Mouse (Mus musculus) Patski (cell line): ENCODE results near the gene Gm17545. TPM values are rescaled to one million over a fixed set of nuclear protein-coding genes. Genes with fewer than 3 reads are reported as not detected.

ENCODE experiments used
- ATAC-seq: fragments of 100-300 bp; one replicate; pipeline ENCODE4 v1.8.0; 2021
- CTCF ChIA-PET: fragments of 350-600 bp; sonication (Branson Sonifier 250); formaldehyde crosslinking; loops from one replicate; lab custom pipeline; 2022; ENCODE audit warnings: inconsistent platforms; lab: Charles Lee
- POLR2A ChIA-PET: fragments of 350-600 bp; sonication (Branson Sonifier 250); formaldehyde crosslinking; loops from one replicate; lab custom pipeline; 2022; ENCODE audit warnings: antibody characterized with exemption, inconsistent platforms; lab: Charles Lee
- DNase-seq: peaks from one replicate; pipeline ENCODE4 v3.0.0-alpha.2; 2011; ENCODE audit warnings: low read depth, low spot score
- H3K27me3 ChIP-seq: fragments of 371-371 bp; one replicate; pipeline ENCODE4 v1.5.1; 2021
- CTCF ChIP-seq: fragments of 100-300 bp; IDR thresholded peaks from one replicate; pipeline ENCODE4 v1.5.1; 2021
- in situ Hi-C: fragments of 300-500 bp; cut with MboI; formaldehyde crosslinking; loops from 3 replicates; pipeline ENCODE4 v1.11.1; 2018; ENCODE audit warnings: low pct_unique_long_range_greater_than_20kb, mixed read lengths
- polyA plus RNA-seq: library from polyadenylated mRNA; unstranded; gene quantifications from one replicate; pipeline ENCODE4 v1.2.3, GENCODE M21; 2021

Gm17545 gene
- polyA plus RNA-seq, 1 experiment from 2014 or later = not detected

DNA sequence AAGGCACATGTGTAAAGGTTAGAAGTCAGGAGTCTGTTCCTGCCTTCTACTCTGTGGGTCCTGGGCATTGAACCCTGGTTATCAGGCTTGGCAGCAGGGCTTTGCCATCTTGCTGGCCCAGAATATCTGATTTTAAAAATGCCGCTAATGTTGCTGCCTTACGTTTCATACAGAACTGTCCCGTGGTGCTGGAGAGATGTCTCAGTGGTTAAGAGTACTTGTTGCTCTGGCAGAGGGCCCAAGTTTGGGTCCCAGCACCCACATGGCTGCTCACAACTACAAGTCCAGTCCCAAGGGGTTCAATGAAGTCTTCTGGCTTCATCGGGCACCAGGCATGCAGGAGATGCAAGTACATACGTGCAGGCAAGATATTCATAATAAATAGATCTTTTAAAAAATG lies 12.1 kb downstream of the Gm17545 start:
- ChIA-PET CTCF (no interaction called here), POLR2A (no interaction called here)
- in situ Hi-C loops = no loop called here
- H3K27me3 ChIP-seq = no peaks in the 10 kb centered on the region
- DNase-seq (no peak), ATAC-seq (no peak)
- no peak for TF ChIP-seq CTCF

DNA sequence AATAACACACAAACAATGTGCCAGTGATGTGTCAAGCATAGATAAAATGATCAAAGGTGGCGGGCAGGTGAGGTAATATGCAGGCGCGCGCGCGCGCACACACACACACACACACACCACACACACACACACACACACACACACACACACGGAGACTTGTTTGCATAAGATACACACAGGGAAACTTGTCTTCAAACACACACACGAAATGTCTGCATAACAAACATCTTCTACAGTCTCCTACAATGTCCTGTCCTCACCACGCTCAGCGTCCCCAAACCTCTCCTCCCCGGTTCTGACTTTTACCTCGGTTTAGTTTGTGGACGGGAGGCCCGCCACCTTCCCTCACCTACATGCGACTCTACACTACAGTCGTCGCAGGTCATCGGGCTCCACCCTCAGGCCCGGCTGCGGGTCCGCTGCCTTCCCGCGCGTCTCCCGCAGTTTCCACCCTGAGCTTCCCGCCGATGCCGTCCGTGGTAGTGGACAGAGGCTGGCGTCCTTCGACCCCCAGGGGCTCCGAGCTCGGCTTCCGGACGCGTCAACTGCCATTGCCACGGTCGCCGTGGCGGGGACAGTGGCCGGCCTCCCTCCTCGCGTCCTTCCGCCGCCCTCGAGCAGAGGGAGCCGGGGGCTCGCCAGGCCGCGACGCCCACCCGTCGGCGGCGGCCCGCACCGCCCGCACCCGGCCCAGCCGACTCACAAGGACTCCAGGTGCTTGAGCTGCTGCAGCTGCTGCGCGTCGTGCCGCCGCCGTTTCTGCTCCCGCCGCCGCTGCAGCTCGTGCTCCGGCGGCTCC lies 13.5 kb downstream of the Gm17545 start:
- ATAC-seq (peak; percentile 53), DNase-seq (no peak)
- ChIA-PET CTCF (no interaction called here), POLR2A (interaction anchor here (1.2 kb wide), 1 partner anchor 9 kb away, joined by 5 read pairs; no protein-coding TSS in a partner anchor)
- in situ Hi-C loops = no loop called here
- no peaks in the 10 kb centered on the region for H3K27me3 ChIP-seq
- no peak for TF ChIP-seq CTCF

DNA sequence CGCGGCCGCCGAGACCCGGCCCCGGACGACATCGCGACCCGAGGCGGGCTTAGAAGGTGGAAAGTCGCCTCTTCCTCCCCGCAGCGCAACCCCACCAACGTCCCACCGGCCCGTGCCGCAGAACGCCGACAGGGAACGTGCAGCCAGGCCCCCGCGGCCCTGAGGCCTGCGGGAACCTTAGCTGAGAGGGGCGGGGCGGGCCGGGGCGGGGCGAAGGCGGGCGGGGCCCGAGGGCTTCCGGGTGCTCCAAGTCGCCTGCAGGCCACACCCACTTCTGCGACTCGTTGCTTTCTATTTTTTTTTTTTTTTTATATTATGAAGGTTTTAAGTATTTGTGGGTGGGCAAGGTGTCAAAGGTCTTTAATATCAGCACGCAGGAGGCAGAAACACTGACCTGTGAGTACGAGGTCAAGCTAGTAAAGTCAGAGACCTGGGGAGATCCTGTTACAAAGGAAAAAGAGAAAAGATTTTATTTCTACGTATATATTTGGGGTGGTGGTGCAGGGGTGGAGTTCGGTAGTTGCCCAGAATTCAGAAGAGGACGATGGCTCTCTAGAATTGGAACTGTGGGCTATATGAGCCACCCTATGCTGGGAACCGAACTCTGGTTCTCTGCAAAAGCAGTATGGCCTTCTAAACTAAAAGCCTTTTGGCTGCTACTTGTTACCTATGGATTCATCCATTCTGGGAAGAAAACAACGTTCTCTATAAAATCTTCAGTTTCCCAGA lies 14.2 kb downstream of the Gm17545 start:
- ChIA-PET CTCF (no interaction called here), POLR2A (interaction anchor here (0.5 to 1.2 kb wide), 2 partner anchors 9 to 50 kb away, joined by 3 to 5 read pairs; no protein-coding TSS in a partner anchor)
- H3K27me3 ChIP-seq = no peaks in the 10 kb centered on the region
- ATAC-seq (peak; percentile 83), DNase-seq (peak; percentile 9)
- no peak for TF ChIP-seq CTCF
- in situ Hi-C loops = no loop called here

DNA sequence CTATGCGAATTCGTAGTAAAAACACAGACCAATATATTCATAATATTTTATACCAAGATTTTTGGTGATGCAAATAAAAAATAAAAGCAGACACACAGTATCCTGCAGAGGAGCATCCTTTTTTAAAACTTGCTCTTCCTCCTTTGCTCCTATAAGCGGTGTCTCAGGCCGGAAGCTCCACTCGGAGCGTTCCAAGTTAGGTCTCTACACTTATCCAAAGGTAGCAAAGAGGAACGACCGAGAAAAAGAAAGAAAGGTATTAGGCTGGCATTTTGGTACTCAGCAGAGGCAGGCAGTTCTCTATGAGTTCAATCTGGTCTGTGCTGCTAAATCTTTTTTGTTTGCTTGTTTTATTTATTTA lies 14.8 kb downstream of the Gm17545 start:
- DNase-seq = no peak
- H3K27me3 ChIP-seq = no peaks in the 10 kb centered on the region
- POLR2A ChIA-PET = interaction anchor here (0.5 kb wide), 1 partner anchor 49 kb away, joined by 3 read pairs; no protein-coding TSS in a partner anchor
- TF ChIP-seq CTCF = no peak
- in situ Hi-C loops = no loop called here
- no peak for ATAC-seq
- CTCF ChIA-PET = no interaction called here

DNA sequence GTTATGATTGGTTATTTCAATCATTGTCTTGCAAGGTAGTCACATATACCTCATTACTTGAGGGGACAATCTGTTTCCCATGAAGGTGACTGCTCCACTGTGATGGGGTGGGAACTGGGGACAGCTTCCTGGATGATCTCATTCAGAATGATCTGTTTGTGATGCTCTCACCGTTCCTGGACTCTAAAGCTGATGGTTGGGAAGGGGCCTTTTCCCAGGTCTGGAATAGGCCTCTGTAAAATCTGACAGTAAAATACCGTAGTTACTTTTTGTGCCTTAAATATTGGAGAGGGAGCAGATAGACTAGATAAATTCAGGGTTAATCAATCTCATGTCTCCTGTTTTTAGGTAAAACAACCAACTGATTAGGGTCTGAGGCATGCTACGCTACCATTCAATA lies 15.6 kb downstream of the Gm17545 start, which contains the start of gene Rp9:
Rp9 (minus strand) TSS at position 101 of the 400 bp plus-strand sequence.
- POLR2A ChIA-PET = no interaction called here
- DNase-seq (no peak), ATAC-seq (no peak)
- in situ Hi-C loops = no loop called here
- CTCF ChIA-PET = no interaction called here
- no peaks in the 10 kb centered on the region for H3K27me3 ChIP-seq
- TF ChIP-seq CTCF = no peak

DNA sequence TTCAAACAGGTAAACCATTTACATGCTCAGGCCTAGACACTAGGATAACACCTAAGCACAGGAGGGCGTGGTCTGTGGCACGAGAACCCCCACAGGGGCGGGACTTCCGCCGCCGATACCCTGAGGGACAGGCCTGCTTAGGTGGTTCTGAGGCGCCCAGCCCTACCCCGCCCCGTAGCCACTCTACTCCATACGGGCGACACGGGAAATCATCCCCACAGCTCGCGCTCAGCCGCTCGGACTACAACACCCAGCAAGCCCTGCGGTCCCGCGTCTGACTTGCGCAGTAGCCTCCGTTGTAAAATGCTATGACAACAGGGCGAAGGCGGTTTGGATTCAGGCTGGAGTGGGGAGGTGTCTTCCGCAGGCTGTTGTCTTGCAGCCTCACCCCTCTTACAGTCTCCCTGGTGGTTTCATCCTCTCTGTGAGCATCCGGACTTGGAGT lies 21.4 kb downstream of the Gm17545 start, which contains the start of gene Bbs9:
Bbs9 (plus strand) TSS at position 292 of the 445 bp plus-strand sequence.
- in situ Hi-C loops = no loop called here
- ChIA-PET CTCF (no interaction called here), POLR2A (no interaction called here)
- H3K27me3 ChIP-seq = no peaks in the 10 kb centered on the region
- no peak for TF ChIP-seq CTCF
- peak; percentile 64 for DNase-seq
- ATAC-seq = peak; percentile 95

DNA sequence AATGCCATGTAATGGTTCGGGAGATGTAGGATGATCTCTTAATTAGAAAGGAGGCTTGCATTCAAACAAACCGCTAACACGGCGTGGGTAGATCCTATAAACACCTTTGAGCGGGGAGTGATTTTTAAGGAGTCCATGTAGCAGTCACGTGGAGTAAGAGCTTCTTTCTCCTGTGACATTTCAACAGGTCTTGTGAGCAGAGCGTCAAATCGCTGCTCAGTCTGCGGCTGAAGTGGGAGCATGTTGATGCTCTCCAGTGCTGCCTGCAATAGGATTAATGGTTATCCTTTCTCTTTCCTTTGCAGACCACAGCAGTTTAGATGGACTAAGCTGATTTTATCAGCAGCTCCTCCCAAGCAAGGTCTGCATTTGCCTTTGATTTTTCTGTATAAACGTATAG lies 22.2 kb downstream of the Gm17545 start:
- TF ChIP-seq CTCF = no peak
- ChIA-PET POLR2A (no interaction called here), CTCF (interaction anchor here (0.8 kb wide), 1 partner anchor 9 kb away, joined by 3 read pairs; no protein-coding TSS in a partner anchor)
- ATAC-seq = peak; percentile 13
- DNase-seq = peak; percentile 6
- in situ Hi-C loops = no loop called here
- H3K27me3 ChIP-seq = no peaks in the 10 kb centered on the region

DNA sequence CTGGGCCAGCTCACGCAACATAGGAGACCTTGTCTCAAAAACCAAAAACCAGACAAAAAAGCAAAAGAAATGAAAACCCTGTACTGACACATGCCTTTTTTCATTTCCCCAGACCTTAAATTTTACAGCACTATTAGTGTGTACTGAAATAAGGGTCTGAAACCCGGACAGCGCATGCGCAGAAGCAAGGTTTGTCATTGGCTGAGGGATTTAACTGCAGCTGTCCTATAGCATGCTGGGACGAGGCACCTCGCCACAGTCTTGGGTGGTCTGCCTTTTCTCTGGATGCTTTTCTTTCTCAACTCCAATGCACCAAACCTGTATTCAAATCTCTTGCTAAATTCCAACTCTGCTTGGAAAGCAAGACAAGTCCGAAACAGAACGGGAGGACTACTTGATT lies 24.9 kb downstream of the Gm17545 start:
- no peak for TF ChIP-seq CTCF
- DNase-seq = no peak
- in situ Hi-C loops = no loop called here
- ChIA-PET CTCF (no interaction called here), POLR2A (no interaction called here)
- no peak for ATAC-seq
- H3K27me3 ChIP-seq = no peaks in the 10 kb centered on the region

DNA sequence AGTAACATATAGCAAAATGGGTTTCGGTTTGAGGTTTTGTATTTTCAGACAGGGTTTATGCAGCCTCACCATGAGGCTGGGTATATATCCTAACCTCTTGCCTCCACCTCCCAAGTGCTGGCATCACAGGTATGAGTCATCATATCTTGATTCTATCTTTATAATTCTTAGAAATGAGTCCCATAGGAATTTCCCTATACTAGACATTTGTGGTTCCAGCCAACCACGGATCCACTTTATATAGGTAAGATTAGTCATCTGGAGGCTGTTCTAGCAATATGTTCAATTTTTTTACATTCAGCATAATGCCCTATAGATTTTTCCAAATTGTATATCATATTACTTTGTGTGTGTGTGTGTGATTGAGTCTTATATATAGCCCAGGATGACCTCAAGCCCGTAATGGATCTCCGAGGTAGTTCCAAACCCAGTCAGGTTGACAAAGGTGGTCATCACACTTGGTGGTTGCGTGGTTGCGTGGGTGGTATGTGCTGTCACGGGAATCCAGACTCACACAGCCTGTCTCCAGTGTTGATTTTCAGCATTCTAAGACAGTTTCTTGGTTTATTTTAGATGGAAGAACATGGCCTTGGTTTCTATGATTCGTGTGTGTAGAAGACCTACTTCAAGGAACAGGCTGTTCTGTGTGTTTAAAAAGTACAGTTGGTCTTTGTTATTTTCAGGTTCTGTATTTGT lies 29.9 kb downstream of the Gm17545 start:
- ATAC-seq = no peak
- no peak for DNase-seq
- ChIA-PET CTCF (no interaction called here), POLR2A (no interaction called here)
- in situ Hi-C loops = no loop called here
- TF ChIP-seq CTCF = no peak
- no peaks in the 10 kb centered on the region for H3K27me3 ChIP-seq

DNA sequence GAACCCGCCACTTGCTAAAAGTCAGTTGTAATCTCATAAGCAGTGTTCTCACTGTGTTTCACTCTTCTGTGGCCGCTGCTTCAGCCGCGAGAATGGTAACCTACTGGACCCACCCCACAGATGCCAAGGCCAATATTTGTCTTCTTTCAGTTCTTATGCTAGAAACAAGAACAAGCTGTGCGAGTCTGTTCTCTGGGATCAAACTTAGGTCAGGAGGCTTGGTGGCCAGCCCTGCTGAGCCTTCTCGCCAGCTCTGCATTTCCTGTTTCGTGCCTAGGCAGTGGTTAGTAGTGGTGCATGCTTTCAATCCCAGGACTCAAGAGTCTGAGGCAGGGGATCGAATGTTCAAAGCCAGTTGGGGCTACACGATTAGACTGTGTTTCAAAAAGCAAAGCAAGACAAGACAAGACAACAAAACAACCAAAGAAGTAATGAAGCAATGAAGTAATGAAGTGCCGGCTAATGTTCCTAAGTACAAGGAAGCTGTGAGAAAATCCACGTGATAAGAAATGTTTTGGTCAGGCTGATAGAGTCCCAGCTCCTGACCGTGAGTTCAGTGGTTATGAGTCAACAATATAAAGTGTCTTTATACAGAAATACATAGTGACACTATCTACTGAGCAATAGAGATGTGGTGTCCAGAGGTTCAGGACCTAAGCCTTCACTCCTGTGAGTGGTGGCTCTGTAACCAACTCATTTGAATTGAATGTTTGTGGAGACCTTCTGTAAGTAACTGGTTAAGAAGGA lies 30.6 kb downstream of the Gm17545 start:
- ChIA-PET CTCF (interaction anchor here (0.8 to 1.1 kb wide), 2 partner anchors 9 to 11 kb away, joined by 3 read pairs; no protein-coding TSS in a partner anchor), POLR2A (no interaction called here)
- no peak for DNase-seq
- TF ChIP-seq CTCF = no peak
- ATAC-seq = no peak
- no peaks in the 10 kb centered on the region for H3K27me3 ChIP-seq
- in situ Hi-C loops = no loop called here
